Mouse (Mus musculus) C2C12 (cell line): Measurements from ENCODE around the gene Sigirr. TPM values are rescaled to one million over a fixed set of nuclear protein-coding genes. Genes with fewer than 3 reads are reported as not detected.

Experiments used
- H3K27me3 ChIP-seq: one replicate; pipeline ENCODE4 v1.6.1; 2011; ENCODE audit not compliant: control insufficient read depth, insufficient read depth, insufficient read length
- H3K36me3 ChIP-seq: one replicate; pipeline ENCODE4 v1.6.1; 2011; ENCODE audit not compliant: control insufficient read depth, insufficient read depth
- H3K4me3 ChIP-seq: one replicate; pipeline ENCODE4 v1.5.1; 2011; ENCODE audit warnings: mild to moderate bottlenecking, control low read depth; ENCODE audit not compliant: poor library complexity, insufficient read depth, severe bottlenecking
- H3K79me2 ChIP-seq: one replicate; pipeline ENCODE4 v1.6.1; 2011; ENCODE audit not compliant: control insufficient read depth, insufficient read depth
- H3K79me3 ChIP-seq: one replicate; pipeline ENCODE4 v1.6.1; 2011; ENCODE audit warnings: low read depth, control low read depth
- H3ac ChIP-seq: one replicate; pipeline ENCODE3; 2011; ENCODE audit warnings: low read depth; ENCODE audit not compliant: control insufficient read depth, insufficient read length
- CEBPB ChIP-seq: IDR thresholded peaks from one replicate; pipeline ENCODE4 v1.6.1; 2011; ENCODE audit warnings: low read depth, mild to moderate bottlenecking, control low read depth, moderate library complexity
- CTCF ChIP-seq: IDR thresholded peaks from one replicate; pipeline ENCODE4 v1.5.1; 2011; ENCODE audit not compliant: control insufficient read depth, insufficient read depth, insufficient read length
- FOSL1 ChIP-seq: IDR thresholded peaks from one replicate; pipeline ENCODE4 v1.8.0; 2011; ENCODE audit warnings: mild to moderate bottlenecking, low read length; ENCODE audit not compliant: poor library complexity, insufficient read depth, severe bottlenecking
- MAX ChIP-seq: IDR thresholded peaks from one replicate; pipeline ENCODE4 v1.6.1; 2011; ENCODE audit warnings: mild to moderate bottlenecking, control low read depth
- MYOD1 ChIP-seq: IDR thresholded peaks from one replicate; pipeline ENCODE4 v1.6.1; 2011; ENCODE audit warnings: low read depth; ENCODE audit not compliant: control insufficient read depth, insufficient read length
- MYOG ChIP-seq: IDR thresholded peaks from one replicate; pipeline ENCODE4 v1.6.1; 2011; ENCODE audit not compliant: control insufficient read depth, insufficient read length; ENCODE audit errors: extremely low read depth
- USF1 ChIP-seq: IDR thresholded peaks from one replicate; pipeline ENCODE4 v1.6.1; 2011; ENCODE audit warnings: low read depth, mild to moderate bottlenecking, control low read depth, moderate library complexity
- long read RNA-seq, 2 experiments: library from polyadenylated mRNA; unstranded; transcript quantifications; one replicate each; pipeline ENCODE4 v2.0.0; 2019 to 2020
- polyA plus RNA-seq: library from polyadenylated mRNA; unstranded; fragments of >200 nt; fragmentation: generic; extraction: Trizol; gene quantifications from one replicate; pipeline ENCODE4 v1.2.1, GENCODE M21; 2012; ENCODE audit warnings: missing spikeins

Sigirr gene
- polyA plus RNA-seq, result 13.9 TPM
- long read RNA-seq, experiment 1, partial matches to known transcripts, result 3 of 9 reads
- long read RNA-seq, experiment 1, other reads (novel, unspliced or antisense), result 6 of 9 reads
- long read RNA-seq, experiment 2, partial matches to known transcripts, result 0 of 35 reads
- long read RNA-seq, experiment 2, other reads (novel, unspliced or antisense), result 35 of 35 reads

GRCm38 (mm10) chr7:141099911-141100691 lies at the start of gene Sigirr:
Gene Sigirr, minus strand, starts transcription at chr7:141100572.
- H3K79me2 ChIP-seq, result no peaks in the 10 kb centered on the region
- H3K79me3 ChIP-seq, result no peaks in the 10 kb centered on the region
- peaks cover 19% of the 10 kb centered on the region for H3K27me3 ChIP-seq
- no peak within 1 kb of the TSS for H3ac ChIP-seq
- H3K36me3 ChIP-seq, result no peaks in the 10 kb centered on the region
- TF ChIP-seq USF1 (no peak), CTCF (no peak), MAX (no peak), MYOD1 (no peak), FOSL1 (no peak), MYOG (no peak), CEBPB (no peak)
- H3K4me3 ChIP-seq, result no peak within 1 kb of the TSS

GRCm38 (mm10) chr7:141148639-141149038 lies 48.3 kb upstream of the Sigirr start:
- H3ac ChIP-seq, result no peak overlapping the region
- no peaks in the 10 kb centered on the region for H3K79me3 ChIP-seq
- H3K4me3 ChIP-seq, result no peak overlapping the region
- peaks cover 5% of the 10 kb centered on the region for H3K36me3 ChIP-seq
- H3K27me3 ChIP-seq, result no peaks in the 10 kb centered on the region
- H3K79me2 ChIP-seq, result no peaks in the 10 kb centered on the region
- TF ChIP-seq FOSL1 (no peak), CEBPB (no peak), CTCF (no peak), MAX (no peak)

- TF ChIP-seq MAX, result no peak
- TF ChIP-seq MYOG, result no peak
- TF ChIP-seq FOSL1, result no peak
- no peak for TF ChIP-seq USF1
- no peak for TF ChIP-seq MYOD1
- no peak for TF ChIP-seq CEBPB
- no peak for TF ChIP-seq CTCF
- H3K36me3 ChIP-seq, result peaks cover 5% of the 10 kb centered on the region
These were observed 46.7 kb upstream of the Sigirr start for GRCm38 (mm10) chr7:141147044-141147443.

GRCm38 (mm10) chr7:141146043-141146595 lies 45.7 kb upstream of the Sigirr start:
- H3K27me3 ChIP-seq, result no peaks in the 10 kb centered on the region
- H3K79me2 ChIP-seq, result no peaks in the 10 kb centered on the region
- H3K79me3 ChIP-seq, result no peaks in the 10 kb centered on the region
- H3ac ChIP-seq, result no peak overlapping the region
- no peak overlapping the region for H3K4me3 ChIP-seq
- H3K36me3 ChIP-seq, result peaks cover 5% of the 10 kb centered on the region
- TF ChIP-seq CTCF (no peak), USF1 (no peak), MYOG (no peak), MYOD1 (no peak), CEBPB (no peak)

More at GRCm38 (mm10) chr7:141147044-141147443, 46.7 kb upstream of the Sigirr start:
- H3K27me3 ChIP-seq, result no peaks in the 10 kb centered on the region
- no peaks in the 10 kb centered on the region for H3K79me2 ChIP-seq
- H3K79me3 ChIP-seq, result no peaks in the 10 kb centered on the region
- no peak overlapping the region for H3ac ChIP-seq
- no peak overlapping the region for H3K4me3 ChIP-seq

GRCm38 (mm10) chr7:141145403-141145802 lies 45.0 kb upstream of the Sigirr start:
- Histone ChIP-seq H3K27me3 (no peaks in the 10 kb centered on the region), H3K79me2 (no peaks in the 10 kb centered on the region), H3K4me3 (no peak overlapping the region), H3K36me3 (peaks cover 5% of the 10 kb centered on the region), H3ac (no peak overlapping the region), H3K79me3 (no peaks in the 10 kb centered on the region)
- TF ChIP-seq CTCF (no peak), MYOG (no peak), MYOD1 (no peak), CEBPB (no peak), FOSL1 (no peak), MAX (no peak), USF1 (no peak)

GRCm38 (mm10) chr7:141144650-141145049 lies 44.3 kb upstream of the Sigirr start:
- TF ChIP-seq MAX (no peak), CEBPB (no peak), MYOG (no peak), CTCF (no peak), MYOD1 (no peak), FOSL1 (no peak), USF1 (no peak)
- H3K36me3 ChIP-seq, result peaks cover 5% of the 10 kb centered on the region
- no peaks in the 10 kb centered on the region for H3K27me3 ChIP-seq
- H3K79me2 ChIP-seq, result no peaks in the 10 kb centered on the region
- H3ac ChIP-seq, result no peak overlapping the region
- H3K4me3 ChIP-seq, result no peak overlapping the region
- H3K79me3 ChIP-seq, result no peaks in the 10 kb centered on the region
